Mouse (Mus musculus) myocyte (in vitro differentiated cells): Measurements from ENCODE around the gene Arhgef12. TPM values are rescaled to one million over a fixed set of nuclear protein-coding genes. Genes with fewer than 3 reads are reported as not detected.
A peak's percentile ranks its signal among the peaks of the same experiment; 100 is the strongest.

ENCODE experiments used
- H3K27me3 ChIP-seq: one replicate; pipeline ENCODE4 v1.6.1; 2011; ENCODE audit not compliant: control insufficient read depth, insufficient read depth, insufficient read length
- H3K36me3 ChIP-seq: one replicate; pipeline ENCODE4 v1.6.1; 2011; ENCODE audit not compliant: control insufficient read depth, insufficient read depth
- H3K4me2 ChIP-seq: one replicate; pipeline ENCODE4 v1.6.1; 2011; ENCODE audit warnings: low read depth, control low read depth
- H3K4me3 ChIP-seq: one replicate; pipeline ENCODE4 v1.5.1; 2011; ENCODE audit warnings: mild to moderate bottlenecking, control low read depth, moderate library complexity
- H3K79me2 ChIP-seq: one replicate; pipeline ENCODE4 v1.6.1; 2011; ENCODE audit not compliant: control insufficient read depth, insufficient read depth
- H3ac ChIP-seq: one replicate; pipeline ENCODE4 v1.6.1; 2011; ENCODE audit not compliant: control insufficient read depth, insufficient read length
- CEBPB ChIP-seq: IDR thresholded peaks from 2 replicates; pipeline ENCODE4 v1.6.1; 2011; ENCODE audit warnings: mild to moderate bottlenecking, moderate library complexity; ENCODE audit not compliant: poor library complexity, insufficient read depth, severe bottlenecking
- E2F4 ChIP-seq: IDR thresholded peaks from one replicate; pipeline ENCODE4 v1.6.1; 2011; ENCODE audit warnings: mild to moderate bottlenecking, control low read depth, moderate library complexity; ENCODE audit not compliant: insufficient read depth
- MAX ChIP-seq: IDR thresholded peaks from one replicate; pipeline ENCODE4 v1.6.1; 2011; ENCODE audit warnings: low read depth, mild to moderate bottlenecking, control low read depth
- MYOD1 ChIP-seq, 3 experiments: IDR thresholded peaks; one replicate each; pipeline ENCODE4 v1.6.1; 2011; ENCODE audit warnings: control low read depth in 2 of 3, low read depth in 2 of 3, mild to moderate bottlenecking in 2 of 3, moderate library complexity in 1 of 3; ENCODE audit not compliant: insufficient read length in 2 of 3, control insufficient read depth in 1 of 3
- MYOG ChIP-seq, 3 experiments: IDR thresholded peaks; one replicate each; pipeline ENCODE4 v1.6.1; 2011; ENCODE audit warnings: control low read depth in 2 of 3, low read depth in 2 of 3, mild to moderate bottlenecking in 2 of 3; ENCODE audit not compliant: insufficient read length in 2 of 3, control insufficient read depth in 1 of 3, insufficient read depth in 1 of 3
- POLR2A ChIP-seq: IDR thresholded peaks from one replicate; pipeline ENCODE4 v1.6.1; 2011; ENCODE audit warnings: low read depth, mild to moderate bottlenecking, control low read depth, moderate library complexity; ENCODE audit not compliant: insufficient read length
- POLR2AphosphoS2 ChIP-seq: IDR thresholded peaks from one replicate; pipeline ENCODE4 v1.6.1; 2011; ENCODE audit warnings: low read depth, control low read depth; ENCODE audit not compliant: insufficient read length
- REST ChIP-seq: IDR thresholded peaks from one replicate; pipeline ENCODE4 v1.6.1; 2011; ENCODE audit warnings: mild to moderate bottlenecking, control low read depth, moderate library complexity; ENCODE audit not compliant: insufficient read depth, insufficient read length
- SRF ChIP-seq: IDR thresholded peaks from one replicate; pipeline ENCODE4 v1.6.1; 2011; ENCODE audit warnings: low read depth; ENCODE audit not compliant: control insufficient read depth, insufficient read length
- TCF12 ChIP-seq: IDR thresholded peaks from one replicate; pipeline ENCODE4 v1.6.1; 2011; ENCODE audit warnings: mild to moderate bottlenecking, control low read depth; ENCODE audit not compliant: poor library complexity, insufficient read depth, severe bottlenecking
- TCF3 ChIP-seq: IDR thresholded peaks from one replicate; pipeline ENCODE4 v1.6.1; 2011; ENCODE audit warnings: low read depth, control low read depth; ENCODE audit not compliant: insufficient read length
- USF1 ChIP-seq: IDR thresholded peaks from one replicate; pipeline ENCODE4 v1.6.1; 2011; ENCODE audit warnings: low read depth, mild to moderate bottlenecking, control low read depth, moderate library complexity
- polyA plus RNA-seq: library from polyadenylated mRNA; unstranded; fragments of >200 nt; fragmentation: generic; extraction: Trizol; gene quantifications from one replicate; pipeline ENCODE4 v1.2.1, GENCODE M21; 2012; ENCODE audit warnings: missing spikeins

The Arhgef12 gene
- polyA plus RNA-seq, 1 experiment: 12.9 TPM

GRCm38 (mm10) chr9:43027757-43028156 is 79.3 kb downstream of the Arhgef12 start:
- Histone ChIP-seq H3K36me3 (peaks cover 8% of the 10 kb centered on the region), H3K4me3 (no peak overlapping the region), H3K4me2 (no peak overlapping the region), H3K27me3 (no peaks in the 10 kb centered on the region), H3K79me2 (peaks cover 4% of the 10 kb centered on the region), H3ac (no peak overlapping the region)
- TF ChIP-seq TCF12 (no peak), POLR2AphosphoS2 (no peak), TCF3 (no peak), MYOG (IDR thresholded peaks at IDR 0.05; ENCODE audit: control insufficient read depth in 1 of 3, insufficient read depth in 1 of 3, insufficient read length in 2 of 3, low read depth in 2 of 3) (no peak), POLR2A (no peak), USF1 (no peak), SRF (no peak), E2F4 (no peak), CEBPB (no peak), MAX (no peak), MYOD1 (IDR thresholded peaks at IDR 0.05; ENCODE audit: control insufficient read depth in 1 of 3, insufficient read length in 2 of 3, low read depth in 2 of 3) (no peak), REST (no peak)

GRCm38 (mm10) chr9:43021515-43022251 is 85.4 kb downstream of the Arhgef12 start:
- Histone ChIP-seq H3K4me2 (no peak overlapping the region), H3K4me3 (no peak overlapping the region), H3K79me2 (no peaks in the 10 kb centered on the region), H3K27me3 (no peaks in the 10 kb centered on the region), H3ac (no peak overlapping the region), H3K36me3 (peaks cover 16% of the 10 kb centered on the region)
- TF ChIP-seq REST: no peak
- TF ChIP-seq MYOG (IDR thresholded peaks at IDR 0.05; ENCODE audit: control insufficient read depth in 1 of 3, insufficient read depth in 1 of 3, insufficient read length in 2 of 3, low read depth in 2 of 3): no peak
- no peak for TF ChIP-seq MAX
- no peak for TF ChIP-seq POLR2A
- TF ChIP-seq TCF12: no peak
- TF ChIP-seq SRF: no peak
- no peak for TF ChIP-seq MYOD1 (IDR thresholded peaks at IDR 0.05; ENCODE audit: control insufficient read depth in 1 of 3, insufficient read length in 2 of 3, low read depth in 2 of 3)
- no peak for TF ChIP-seq E2F4
- TF ChIP-seq POLR2AphosphoS2: no peak
- no peak for TF ChIP-seq USF1
- no peak for TF ChIP-seq TCF3
- no peak for TF ChIP-seq CEBPB

DNA sequence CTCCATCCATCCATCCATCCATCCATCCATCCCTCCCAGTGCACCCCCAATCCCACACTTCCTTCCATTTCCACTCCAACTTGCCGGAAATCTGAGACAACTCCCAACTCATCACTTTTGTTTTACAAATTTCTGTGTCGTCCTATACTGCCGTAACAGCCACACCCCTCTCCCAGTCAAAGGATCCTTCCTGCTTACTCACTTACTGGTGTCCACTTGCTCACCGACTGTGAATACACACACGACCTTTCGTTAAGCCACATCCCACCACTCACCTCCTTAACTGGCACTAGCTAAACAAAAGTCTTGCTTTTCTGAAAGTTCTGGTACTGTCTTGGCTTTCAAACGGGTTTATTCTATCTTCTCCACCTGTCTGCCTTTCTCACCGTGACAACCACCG is 87.4 kb downstream of the Arhgef12 start:
- no peak for TF ChIP-seq REST
- no peak for TF ChIP-seq MAX
- TF ChIP-seq CEBPB: no peak
- TF ChIP-seq SRF: no peak
- TF ChIP-seq MYOD1 (IDR thresholded peaks at IDR 0.05; ENCODE audit: control insufficient read depth in 1 of 3, insufficient read length in 2 of 3, low read depth in 2 of 3): no peak
- no peak for TF ChIP-seq E2F4
- TF ChIP-seq TCF3: no peak
- no peaks in the 10 kb centered on the region for H3K79me2 ChIP-seq
- no peak overlapping the region for H3ac ChIP-seq
- H3K36me3 ChIP-seq: peaks cover 9% of the 10 kb centered on the region
- no peak overlapping the region for H3K4me3 ChIP-seq
- no peak overlapping the region for H3K4me2 ChIP-seq
- no peaks in the 10 kb centered on the region for H3K27me3 ChIP-seq

DNA sequence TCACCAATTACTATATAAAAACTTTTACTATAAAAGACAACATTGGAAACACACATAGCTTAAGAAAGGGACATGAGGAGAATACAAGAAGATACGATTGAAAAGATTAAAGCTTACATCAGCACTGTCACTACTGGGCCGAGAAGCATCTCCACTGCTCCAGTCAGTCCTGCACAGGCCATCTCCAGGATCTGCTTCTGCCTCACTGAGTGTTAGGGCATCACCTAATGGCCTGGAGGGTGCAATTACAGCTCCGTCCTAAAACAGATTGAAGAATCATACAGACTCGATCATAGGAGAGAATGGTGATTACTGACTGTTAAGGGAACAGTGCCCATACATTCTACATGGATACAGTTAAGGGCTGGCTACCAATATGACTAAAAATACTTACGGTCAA is 91.3 kb downstream of the Arhgef12 start:
- no peak overlapping the region for H3ac ChIP-seq
- no peaks in the 10 kb centered on the region for H3K79me2 ChIP-seq
- no peaks in the 10 kb centered on the region for H3K27me3 ChIP-seq
- peaks cover 9% of the 10 kb centered on the region for H3K36me3 ChIP-seq
- no peak for TF ChIP-seq E2F4
- no peak for TF ChIP-seq CEBPB
- no peak for TF ChIP-seq SRF
- TF ChIP-seq MYOG (IDR thresholded peaks at IDR 0.05; ENCODE audit: control insufficient read depth in 1 of 3, insufficient read depth in 1 of 3, insufficient read length in 2 of 3, low read depth in 2 of 3): no peak
- no peak for TF ChIP-seq USF1
- TF ChIP-seq MYOD1 (IDR thresholded peaks at IDR 0.05; ENCODE audit: control insufficient read depth in 1 of 3, insufficient read length in 2 of 3, low read depth in 2 of 3): no peak
- no peak for TF ChIP-seq TCF3
- TF ChIP-seq TCF12: no peak
- TF ChIP-seq POLR2AphosphoS2: no peak
- no peak for TF ChIP-seq POLR2A
- H3K4me3 ChIP-seq: no peak overlapping the region
- peak overlapping the region; percentile 44 for H3K4me2 ChIP-seq
